Mouse (Mus musculus) CD4-positive, CD25-positive, alpha-beta regulatory T cell, adult 2 months (primary cell): Measurements from ENCODE around the gene Gm45713.
A peak's percentile ranks its signal among the peaks of the same experiment; 100 is the strongest.
"Not testable (repeated sequence)": the region's sequence is repeated elsewhere in the genome, so short reads cannot be mapped to it uniquely, and the experiment has no call there.

ENCODE experiments used
- DNase-seq: peaks from one replicate; pipeline ENCODE4 v3.0.0-alpha.2; 2012; ENCODE audit warnings: low read depth, low spot score

Gene Gm45713

GRCm38 (mm10) chr7:45124224-45125143 is 11.5 kb downstream of the Gm45713 start, which contains the start of gene Rps11:
Rps11 (minus strand) TSS chr7:45124439.
- peak; percentile 100 for DNase-seq

GRCm38 (mm10) chr7:45123186-45123570 is 12.9 kb downstream of the Gm45713 start:
- peak; percentile 54 for DNase-seq

- no peak for DNase-seq
Measured at GRCm38 (mm10) chr7:45122561-45123185, 13.4 kb downstream of the Gm45713 start.

GRCm38 (mm10) chr7:45121966-45122365 is 14.1 kb downstream of the Gm45713 start:
- no peak for DNase-seq

- DNase-seq, result peak; percentile 88
Measured at GRCm38 (mm10) chr7:45121404-45121803, 14.6 kb downstream of the Gm45713 start.

- peak; percentile 39 for DNase-seq
Measured at GRCm38 (mm10) chr7:45119780-45120709, 16.0 kb downstream of the Gm45713 start.

- DNase-seq, result no peak
Measured at GRCm38 (mm10) chr7:45118336-45118735, 17.7 kb downstream of the Gm45713 start.

GRCm38 (mm10) chr7:45117566-45117965 is 18.5 kb downstream of the Gm45713 start:
- no peak for DNase-seq

- DNase-seq, result no peak
Measured at GRCm38 (mm10) chr7:45113476-45113875, 22.6 kb downstream of the Gm45713 start.

- DNase-seq, result no peak
Measured at GRCm38 (mm10) chr7:45112529-45112928, 23.5 kb downstream of the Gm45713 start.

- no peak for DNase-seq
Measured at GRCm38 (mm10) chr7:45111940-45112339, 24.1 kb downstream of the Gm45713 start.

- not testable (repeated sequence) for DNase-seq
Measured at GRCm38 (mm10) chr7:45110089-45110488, 25.9 kb downstream of the Gm45713 start.

GRCm38 (mm10) chr7:45107052-45107645 is 28.9 kb downstream of the Gm45713 start:
- DNase-seq, result no peak

- DNase-seq, result no peak
Measured at GRCm38 (mm10) chr7:45106441-45106840, 29.6 kb downstream of the Gm45713 start.

- no peak for DNase-seq
Measured at GRCm38 (mm10) chr7:45105491-45105890, 30.5 kb downstream of the Gm45713 start.

GRCm38 (mm10) chr7:45104941-45105340 is 31.1 kb downstream of the Gm45713 start:
- DNase-seq, result no peak

- no peak for DNase-seq
Measured at GRCm38 (mm10) chr7:45103652-45104180, 32.3 kb downstream of the Gm45713 start, which contains the start of gene Fcgrt. Fcgrt (minus strand) TSS chr7:45103851.

GRCm38 (mm10) chr7:45102940-45103585 is 33.0 kb downstream of the Gm45713 start:
- no peak for DNase-seq

GRCm38 (mm10) chr7:45102441-45102840 is 33.6 kb downstream of the Gm45713 start:
- DNase-seq, result no peak

GRCm38 (mm10) chr7:45100046-45100445 is 36.0 kb downstream of the Gm45713 start:
- DNase-seq, result no peak
